Mouse (Mus musculus) megakaryocyte, embryonic 14.5 days (primary cell): ENCODE results near the gene Lrig3.

ENCODE experiments used
- FLI1 ChIP-seq: IDR thresholded peaks from 2 replicates; pipeline ENCODE4 v1.6.1; 2012; ENCODE audit warnings: low read length, inconsistent platforms, mixed read lengths
- GATA1 ChIP-seq: IDR thresholded peaks from 3 replicates; pipeline ENCODE4 v1.6.1; 2012; ENCODE audit warnings: mixed read lengths, low read length, inconsistent platforms, borderline replicate concordance

GRCm38 (mm10) chr10:125985795-125986194 lies 19.8 kb downstream of the Lrig3 start:
- no peak for TF ChIP-seq GATA1
- no peak for TF ChIP-seq FLI1
